Mouse (Mus musculus): ENCODE data around the gene Olfr1316. TPM values are rescaled to one million over a fixed set of nuclear protein-coding genes. Genes with fewer than 3 reads are reported as not detected.

The Olfr1316 gene
- not detected in 2 replicates for polyA plus RNA-seq (2015; fragmentation: Nextera tagmentation; extraction: Ambion mirVana)

- H3K9ac ChIP-seq = no peak within 1 kb of the TSS
- no peaks in the 10 kb centered on the region for H3K4me1 ChIP-seq
- H3K4me2 ChIP-seq = no peak within 1 kb of the TSS
- ATAC-seq (ENCODE audit: insufficient number of reproducible peaks, low FRiP score, low TSS enrichment, low read depth) = no peak
- H3K27me3 ChIP-seq = no peaks in the 10 kb centered on the region
- no peaks in the 10 kb centered on the region for H3K9me3 ChIP-seq
- no peak within 1 kb of the TSS for H3K27ac ChIP-seq
- no peaks in the 10 kb centered on the region for H3K36me3 ChIP-seq
- no peak within 1 kb of the TSS for H3K4me3 ChIP-seq
- WGBS = 85% methylated on average over 2 of the region's 2 CpGs
Observed at GRCm38 (mm10) chr2:112134877-112135276, at the start of gene Olfr1316. Gene Olfr1316, minus strand, starts transcription at chr2:112134977.

DNA sequence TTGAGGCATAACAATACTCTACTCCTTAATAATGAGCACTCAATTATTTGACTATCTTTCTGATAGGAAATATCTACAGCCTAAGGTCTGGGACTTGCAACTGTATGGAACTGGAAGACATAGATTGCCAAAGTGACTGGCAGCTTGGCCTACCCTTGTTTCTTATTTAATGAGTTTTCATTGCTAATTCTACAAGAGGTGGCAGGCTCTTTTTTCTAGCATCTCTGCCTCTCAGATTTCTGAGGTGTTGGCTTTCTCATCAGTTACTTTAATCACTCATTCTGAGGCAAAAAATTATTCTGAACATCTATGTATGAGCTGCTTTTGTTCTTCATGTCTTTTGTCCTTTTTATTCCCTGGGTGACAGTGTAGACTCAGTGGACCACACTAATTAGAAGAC, 19.1 kb upstream of the Olfr1316 start, which contains the start of gene Olfr1318:
Olfr1318 (plus strand) TSS at position 301 of the 400 bp plus-strand sequence.
- H3K4me3 ChIP-seq = no peak within 1 kb of the TSS
- no peaks in the 10 kb centered on the region for H3K4me1 ChIP-seq
- no peaks in the 10 kb centered on the region for H3K27me3 ChIP-seq
- no peaks in the 10 kb centered on the region for H3K9me3 ChIP-seq
- no peak within 1 kb of the TSS for H3K27ac ChIP-seq
- H3K9ac ChIP-seq = no peak within 1 kb of the TSS
- no peak within 1 kb of the TSS for H3K4me2 ChIP-seq
- ATAC-seq (ENCODE audit: insufficient number of reproducible peaks, low FRiP score, low TSS enrichment, low read depth) = no peak
- H3K36me3 ChIP-seq = no peaks in the 10 kb centered on the region

DNA sequence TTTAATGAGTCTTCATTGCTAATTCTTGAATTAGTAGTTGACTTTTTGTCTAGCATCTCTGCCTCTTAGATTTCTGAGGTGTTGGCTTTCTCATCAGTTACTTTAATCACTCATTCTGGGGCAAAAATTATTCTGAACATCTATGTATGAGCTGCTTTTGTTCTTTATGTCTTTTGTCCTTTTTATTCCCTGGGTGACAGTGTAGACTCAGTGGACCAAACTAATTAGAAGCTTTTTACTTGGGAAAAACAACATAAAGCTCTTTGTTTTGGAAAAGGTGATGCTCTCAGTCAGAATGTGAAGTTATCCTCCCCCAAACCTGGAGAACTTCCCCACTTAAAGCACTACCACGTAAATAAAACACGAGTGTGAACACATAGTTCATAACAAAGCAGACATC, 5.3 kb upstream of the Olfr1316 start, which contains the start of gene Olfr1317:
Olfr1317 (plus strand) TSS at position 301 of the 400 bp plus-strand sequence.
- WGBS = 62% methylated on average over 2 of the region's 2 CpGs
- H3K4me1 ChIP-seq = no peaks in the 10 kb centered on the region

DNA sequence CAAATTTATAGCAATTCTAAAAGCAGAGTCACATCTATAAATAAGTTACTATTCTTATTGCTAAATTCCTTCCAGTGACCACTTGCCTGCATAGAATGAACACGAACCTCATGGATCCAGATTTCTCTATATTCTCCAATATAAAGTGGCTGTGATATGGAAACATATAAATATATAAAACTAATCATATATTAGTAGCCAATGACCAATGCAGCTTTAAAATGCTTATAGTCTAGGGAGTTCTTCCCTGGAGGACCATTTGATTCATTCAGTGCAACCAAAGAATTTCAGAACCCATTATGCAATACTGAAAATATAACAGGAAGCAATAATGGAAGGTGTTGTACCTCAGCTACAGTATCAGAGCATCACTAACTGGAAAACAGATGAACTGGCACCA, 19.4 kb downstream of the Olfr1316 start, which contains the start of gene Olfr1315-ps1:
Olfr1315-ps1 (minus strand) TSS at position 101 of the 400 bp plus-strand sequence.
- WGBS = 68% methylated on average over 1 of the region's 1 CpGs
- no peaks in the 10 kb centered on the region for H3K36me3 ChIP-seq
- no peak within 1 kb of the TSS for H3K9ac ChIP-seq
- H3K4me2 ChIP-seq = no peak within 1 kb of the TSS
- no peaks in the 10 kb centered on the region for H3K9me3 ChIP-seq
- H3K27ac ChIP-seq = no peak within 1 kb of the TSS
- no peaks in the 10 kb centered on the region for H3K4me1 ChIP-seq
- no peaks in the 10 kb centered on the region for H3K27me3 ChIP-seq
- no peak for ATAC-seq (ENCODE audit: insufficient number of reproducible peaks, low FRiP score, low TSS enrichment, low read depth)
- H3K4me3 ChIP-seq = no peak within 1 kb of the TSS

More for the DNA sequence above, 5.3 kb upstream of the Olfr1316 start, which contains the start of gene Olfr1317:
- no peak for ATAC-seq (ENCODE audit: insufficient number of reproducible peaks, low FRiP score, low TSS enrichment, low read depth)
- no peak within 1 kb of the TSS for H3K27ac ChIP-seq
- no peak within 1 kb of the TSS for H3K9ac ChIP-seq
- H3K4me3 ChIP-seq = no peak within 1 kb of the TSS
- no peaks in the 10 kb centered on the region for H3K27me3 ChIP-seq
- H3K9me3 ChIP-seq = no peaks in the 10 kb centered on the region
- H3K4me2 ChIP-seq = no peak within 1 kb of the TSS
- no peaks in the 10 kb centered on the region for H3K36me3 ChIP-seq

- H3K4me1 ChIP-seq = no peaks in the 10 kb centered on the region
- no peak within 1 kb of the TSS for H3K27ac ChIP-seq
- H3K9me3 ChIP-seq = no peaks in the 10 kb centered on the region
- no peak within 1 kb of the TSS for H3K4me2 ChIP-seq
- no peak within 1 kb of the TSS for H3K4me3 ChIP-seq
- no peak within 1 kb of the TSS for H3K9ac ChIP-seq
- ATAC-seq (ENCODE audit: insufficient number of reproducible peaks, low FRiP score, low TSS enrichment, low read depth) = no peak
- no peaks in the 10 kb centered on the region for H3K27me3 ChIP-seq
- no peaks in the 10 kb centered on the region for H3K36me3 ChIP-seq
Observed at GRCm38 (mm10) chr2:112096681-112097080, 38.1 kb downstream of the Olfr1316 start, which contains the start of gene Olfr1314. Gene Olfr1314, minus strand, starts transcription at chr2:112096781.

GRCm38 (mm10) chr2:112077743-112078142, 57.0 kb downstream of the Olfr1316 start, which contains the start of gene Olfr1313:
Gene Olfr1313, minus strand, starts transcription at chr2:112077843.
- Histone ChIP-seq H3K27me3 (no peaks in the 10 kb centered on the region), H3K27ac (no peak within 1 kb of the TSS), H3K9ac (no peak within 1 kb of the TSS), H3K36me3 (no peaks in the 10 kb centered on the region), H3K4me2 (no peak within 1 kb of the TSS), H3K4me1 (no peaks in the 10 kb centered on the region), H3K4me3 (no peak within 1 kb of the TSS), H3K9me3 (no peaks in the 10 kb centered on the region)
- no peak for ATAC-seq (ENCODE audit: insufficient number of reproducible peaks, low FRiP score, low TSS enrichment, low read depth)

Other genes starting within 250 kb of the Olfr1316 start
- not detected in 2 replicates for gene Olfr1306, start 218.7 kb downstream of the Olfr1316 start, polyA plus RNA-seq (2015; fragmentation: Nextera tagmentation; extraction: Ambion mirVana)
- not detected in 2 replicates for gene Olfr1307, start 185.5 kb downstream of the Olfr1316 start, polyA plus RNA-seq (2015; fragmentation: Nextera tagmentation; extraction: Ambion mirVana)
- gene Olfr1308, start 170.0 kb downstream of the Olfr1316 start, polyA plus RNA-seq (2015; fragmentation: Nextera tagmentation; extraction: Ambion mirVana) = not detected in 2 replicates
- not detected in 2 replicates for gene Olfr1309, start 144.7 kb downstream of the Olfr1316 start, polyA plus RNA-seq (2015; fragmentation: Nextera tagmentation; extraction: Ambion mirVana)
- gene Olfr1310, start 122.3 kb downstream of the Olfr1316 start, polyA plus RNA-seq (2015; fragmentation: Nextera tagmentation; extraction: Ambion mirVana) = not detected in 2 replicates
- not detected in 2 replicates for gene Olfr1311, start 110.6 kb downstream of the Olfr1316 start, polyA plus RNA-seq (2015; fragmentation: Nextera tagmentation; extraction: Ambion mirVana)
- gene Olfr1312, start 84.7 kb downstream of the Olfr1316 start, polyA plus RNA-seq (2015; fragmentation: Nextera tagmentation; extraction: Ambion mirVana) = not detected in 2 replicates
- gene Olfr1313, start 57.1 kb downstream of the Olfr1316 start, polyA plus RNA-seq (2015; fragmentation: Nextera tagmentation; extraction: Ambion mirVana) = not detected in 2 replicates
- gene Olfr1314, start 38.2 kb downstream of the Olfr1316 start, polyA plus RNA-seq (2015; fragmentation: Nextera tagmentation; extraction: Ambion mirVana) = not detected in 2 replicates
- gene Olfr1315-ps1, start 19.5 kb downstream of the Olfr1316 start, polyA plus RNA-seq (2015; fragmentation: Nextera tagmentation; extraction: Ambion mirVana) = not detected in 2 replicates
- gene Olfr1317, start 5.4 kb upstream of the Olfr1316 start, polyA plus RNA-seq (2015; fragmentation: Nextera tagmentation; extraction: Ambion mirVana) = not detected in 2 replicates
- gene Olfr1318, start 19.2 kb upstream of the Olfr1316 start, polyA plus RNA-seq (2015; fragmentation: Nextera tagmentation; extraction: Ambion mirVana) = not detected in 2 replicates
- 17.0 and 21.0 TPM in 2 replicates for gene Lpcat4, start 104.5 kb upstream of the Olfr1316 start, polyA plus RNA-seq (2015; fragmentation: Nextera tagmentation; extraction: Ambion mirVana)
- gene Nutm1, start 124.3 kb upstream of the Olfr1316 start, polyA plus RNA-seq (2015; fragmentation: Nextera tagmentation; extraction: Ambion mirVana) = not detected in 2 replicates
- gene Nop10, start 126.9 kb upstream of the Olfr1316 start, polyA plus RNA-seq (2015; fragmentation: Nextera tagmentation; extraction: Ambion mirVana) = 185 and 207 TPM in 2 replicates
- gene Slc12a6, start 130.8 kb upstream of the Olfr1316 start, polyA plus RNA-seq (2015; fragmentation: Nextera tagmentation; extraction: Ambion mirVana) = 8.0 and 8.6 TPM in 2 replicates
- not detected in 2 replicates for gene Gm21985, start 131.3 kb upstream of the Olfr1316 start, polyA plus RNA-seq (2015; fragmentation: Nextera tagmentation; extraction: Ambion mirVana)
- gene Emc4, start 233.1 kb upstream of the Olfr1316 start, polyA plus RNA-seq (2015; fragmentation: Nextera tagmentation; extraction: Ambion mirVana) = 129 and 132 TPM in 2 replicates
- gene Katnbl1, start 244.2 kb upstream of the Olfr1316 start, polyA plus RNA-seq (2015; fragmentation: Nextera tagmentation; extraction: Ambion mirVana) = 47.8 and 48.9 TPM in 2 replicates